ENCODE assay signal across 12 mouse cellular contexts in the genomic region with DNA sequence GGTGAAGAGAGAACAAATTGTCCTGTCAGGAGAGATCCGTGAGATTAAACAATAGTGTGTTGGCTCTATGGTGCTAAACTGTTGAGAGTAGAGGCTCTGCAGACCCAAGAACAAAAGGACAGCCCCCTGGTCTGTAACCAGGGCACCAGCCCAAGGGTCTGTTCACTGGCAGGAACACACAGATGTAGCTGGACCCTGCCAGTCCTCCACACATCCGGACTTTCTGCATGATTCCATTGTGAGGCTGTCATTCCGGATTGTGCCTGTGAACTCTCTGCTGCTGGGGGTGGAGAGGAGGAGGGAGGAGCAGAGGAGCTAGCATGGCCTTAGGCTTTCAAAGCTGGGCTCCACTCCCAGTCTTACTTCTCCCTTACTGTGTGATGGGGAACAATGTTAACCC.
DNase-seq lines count a peak whose midpoint lies in the region; ATAC-seq and TF ChIP-seq lines count a peak whose summit lies in the region.
"Had no signal": no experiment of that assay in that cellular context is flagged by ENCODE, and none has a peak within 500 bp of the region (broad histone marks: within the 10 kb centered on the region; RNA-seq: fewer than 3 reads in every experiment).

No protein-coding gene starts in this region.

- H3K4me3 ChIP-seq in forebrain, embryonic 14.5 days (ENCODE audit: low read depth, low read length), result no peak overlapping the region
- no peak overlapping the region for H3K4me3 ChIP-seq in hindbrain, postnatal 0 days (ENCODE audit: low read length)
- H3K4me3 ChIP-seq: embryonic facial prominence, embryonic 15.5 days had no signal

- peak; percentile 21; the same call in 1 of the 2 replicates for TF ChIP-seq CTCF in hindbrain, postnatal 0 days (IDR thresholded peaks at IDR 0.05; ENCODE audit: low read depth)

- DNase-seq in left cerebral cortex, postnatal 4 days, result peak; percentile 75
- no peak for DNase-seq in left cerebral cortex, postnatal 25 days (ENCODE audit: low spot score in 2 of 2)
- peak; percentile 76 for DNase-seq in forebrain, embryonic 14.5 days (ENCODE audit: low spot score)
- peak; percentile 69 for DNase-seq in hindbrain, postnatal 0 days (ENCODE audit: low spot score)
- DNase-seq in retina, embryonic 14.5 days (ENCODE audit: low spot score), result peak; percentile 50
- DNase-seq in ovary, postnatal 14 days (ENCODE audit: low spot score), result no peak
- no peak for DNase-seq in urinary bladder, postnatal 25 days (ENCODE audit: low spot score)
- DNase-seq: gastrocnemius, postnatal 36 days; kidney, postnatal 36 days had no signal

- H3K27ac ChIP-seq in forebrain, embryonic 14.5 days (ENCODE audit: low read depth, low read length), result no peak overlapping the region; the same call in 1 of the 2 replicates
- H3K27ac ChIP-seq in hindbrain, postnatal 0 days, result 0 out of 2 replicates have a peak overlapping the region, but pooled peaks have one; percentile 3
- H3K27ac ChIP-seq: embryonic facial prominence, embryonic 15.5 days; liver, embryonic 14.5 days had no signal

- 3% methylated on average over 3 of the region's 3 CpGs for WGBS in forebrain, embryonic 14.5 days
- WGBS in hindbrain, postnatal 0 days, result 11% methylated on average over 3 of the region's 3 CpGs

- H3K9me3 ChIP-seq in forebrain, embryonic 14.5 days (replicated peaks; ENCODE audit: control insufficient read depth, low read length), result peaks cover 9% of the 10 kb centered on the region
- no peaks in the 10 kb centered on the region for H3K9me3 ChIP-seq in hindbrain, postnatal 0 days (ENCODE audit: low read length)

- intact Hi-C loops in left cerebral cortex, postnatal 4 days (cut with DNase I), result loop anchor here (5.0 kb wide), 2 partner anchors 133 to 312 kb away; a partner anchor contains a TSS
- intact Hi-C loops in left cerebral cortex, postnatal 25 days (cut with DNase I), result loop anchor here (5.0 kb wide), 2 partner anchors 117 to 312 kb away; a partner anchor contains a TSS

- no peak overlapping the region for H3K9ac ChIP-seq in forebrain, embryonic 14.5 days (ENCODE audit: low read length)
- H3K9ac ChIP-seq in hindbrain, postnatal 0 days (replicated peaks; ENCODE audit: low read length), result no peak overlapping the region
- H3K9ac ChIP-seq: embryonic facial prominence, embryonic 15.5 days; liver, embryonic 14.5 days had no signal

- ATAC-seq in forebrain, embryonic 14.5 days, result peak; percentile 72
- peak; percentile 84 for ATAC-seq in hindbrain, postnatal 0 days
- no peak for ATAC-seq in erythroblast, adult 5-6 weeks (replicated peaks; ENCODE audit: low FRiP score, poor library complexity, severe bottlenecking)

- H3K36me3 ChIP-seq in forebrain, embryonic 14.5 days (ENCODE audit: control insufficient read depth, insufficient read depth, low read length), result no peaks in the 10 kb centered on the region
- no peaks in the 10 kb centered on the region for H3K36me3 ChIP-seq in hindbrain, postnatal 0 days (ENCODE audit: insufficient read depth, low read length)
- H3K36me3 ChIP-seq: embryonic facial prominence, embryonic 15.5 days had no signal

- no peak overlapping the region for H3K4me2 ChIP-seq in forebrain, embryonic 14.5 days (ENCODE audit: low read length)
- no peak overlapping the region for H3K4me2 ChIP-seq in hindbrain, postnatal 0 days (ENCODE audit: low read depth, low read length)
- H3K4me2 ChIP-seq: embryonic facial prominence, embryonic 15.5 days had no signal

- peaks cover 24% of the 10 kb centered on the region for H3K4me1 ChIP-seq in forebrain, embryonic 14.5 days (ENCODE audit: control insufficient read depth, insufficient read depth, low read length)
- no peaks in the 10 kb centered on the region; the same call in 1 of the 2 replicates for H3K4me1 ChIP-seq in hindbrain, postnatal 0 days (ENCODE audit: insufficient read depth, low read length)

- no peaks in the 10 kb centered on the region for H3K27me3 ChIP-seq in forebrain, embryonic 14.5 days (replicated peaks; ENCODE audit: control insufficient read depth, insufficient read depth, low read length)
- H3K27me3 ChIP-seq in hindbrain, postnatal 0 days (ENCODE audit: insufficient read depth, low read length), result no peaks in the 10 kb centered on the region
- H3K27me3 ChIP-seq: embryonic facial prominence, embryonic 15.5 days had no signal

Comparison
In these comparisons a context has a peak if more than half of its experiments do, and no peak if none do; other contexts are left out.
1. DNase-seq: peak in left cerebral cortex, postnatal 4 days (single experiment), forebrain, embryonic 14.5 days (single experiment), hindbrain, postnatal 0 days (single experiment) and retina, embryonic 14.5 days (single experiment); none in left cerebral cortex, postnatal 25 days (0 of 2), ovary, postnatal 14 days (single experiment) and urinary bladder, postnatal 25 days (single experiment).